Mouse (Mus musculus): ENCODE measurements around the gene Hoxa3. TPM values are rescaled to one million over a fixed set of nuclear protein-coding genes. Genes with fewer than 3 reads are reported as not detected.

Hoxa3 gene
- polyA plus RNA-seq, 1 experiment from 2014 or later = 2.2 TPM

DNA sequence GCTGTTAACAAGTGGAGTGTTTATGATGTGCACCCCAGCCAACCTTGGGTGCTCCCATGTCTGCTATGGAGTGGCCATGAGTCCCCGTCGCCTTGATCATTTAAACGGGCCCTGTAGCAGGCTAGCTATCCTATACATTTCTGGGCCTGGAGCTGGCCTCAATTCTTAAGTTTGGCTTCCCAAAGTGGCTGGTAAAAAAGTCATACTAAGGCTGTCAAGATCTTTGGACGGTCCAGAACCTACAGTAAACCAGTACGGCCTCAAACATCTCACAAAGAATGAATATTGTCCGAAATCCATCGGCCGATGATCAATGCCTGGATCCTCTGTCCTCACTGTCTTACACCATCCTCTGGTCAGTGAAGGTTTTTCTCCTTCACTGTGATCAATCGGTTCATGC is 22.1 kb upstream of the Hoxa3 start:
- no peak overlapping the region for H3K4me2 ChIP-seq
- no peaks in the 10 kb centered on the region for H3K9me3 ChIP-seq (replicated peaks; ENCODE audit: control insufficient read depth, low read length)
- H3K27me3 ChIP-seq (ENCODE audit: control insufficient read depth, insufficient read depth, low read length) = peaks cover 91% of the 10 kb centered on the region
- no peak overlapping the region for H3K9ac ChIP-seq (ENCODE audit: low read depth, low read length)
- 32% methylated on average over 9 of the region's 9 CpGs for WGBS (ENCODE audit: insufficient replicate concordance)
- ATAC-seq (replicated peaks; ENCODE audit: insufficient number of reproducible peaks, low FRiP score, low TSS enrichment) = no peak
- H3K4me3 ChIP-seq (ENCODE audit: low read depth, low read length) = no peak overlapping the region
- 0 out of 2 replicates have a peak, but pooled peaks cover 3% of the 10 kb centered on the region for H3K4me1 ChIP-seq (ENCODE audit: control insufficient read depth, insufficient read depth, low read length)
- no peaks in the 10 kb centered on the region for H3K36me3 ChIP-seq (ENCODE audit: control insufficient read depth, insufficient read depth, low read length)
- no peak overlapping the region for H3K27ac ChIP-seq (ENCODE audit: low read depth, low read length)

DNA sequence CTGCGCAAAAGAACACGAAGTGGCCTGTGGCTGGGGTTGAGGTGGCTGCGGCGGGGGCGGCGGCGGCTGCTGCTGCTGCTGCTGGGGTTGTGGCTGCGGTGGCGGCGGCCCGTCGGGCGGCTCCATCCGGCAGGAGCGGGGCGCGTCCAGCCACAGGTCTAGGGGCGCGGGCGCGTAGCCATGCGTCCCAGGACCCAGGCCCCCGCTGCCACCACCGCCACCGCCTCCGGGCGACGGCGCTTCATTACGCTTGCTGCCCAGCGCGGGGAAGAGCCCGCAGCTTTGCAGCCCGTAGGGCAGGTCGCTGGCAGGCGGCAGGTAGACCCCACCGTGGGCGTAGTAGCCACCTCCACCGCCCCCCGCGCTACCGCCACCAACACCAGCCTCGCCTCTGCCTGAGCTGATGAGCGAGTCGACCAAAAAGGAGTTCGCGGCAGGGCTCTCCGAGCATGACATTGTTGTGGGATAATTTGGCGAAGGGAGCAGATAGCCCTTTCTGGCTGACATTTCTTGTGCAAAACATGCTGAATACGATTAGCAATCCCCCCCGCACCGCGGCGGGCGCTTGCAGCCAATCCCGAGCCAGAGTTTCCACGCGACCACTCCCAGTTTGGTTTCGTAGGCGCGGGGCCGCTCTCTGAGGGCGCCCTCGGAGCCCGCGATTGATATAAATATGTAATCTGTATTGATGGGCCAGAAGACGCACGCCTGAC is 21.4 kb upstream of the Hoxa3 start:
- Histone ChIP-seq H3K9me3 (replicated peaks; ENCODE audit: control insufficient read depth, low read length) (no peaks in the 10 kb centered on the region), H3K4me3 (ENCODE audit: low read depth, low read length) (peak overlapping the region; percentile 10; the same call in 1 of the 2 replicates), H3K9ac (ENCODE audit: low read depth, low read length) (no peak overlapping the region), H3K27ac (ENCODE audit: low read depth, low read length) (no peak overlapping the region), H3K4me1 (ENCODE audit: control insufficient read depth, insufficient read depth, low read length) (0 out of 2 replicates have a peak, but pooled peaks cover 3% of the 10 kb centered on the region), H3K4me2 (peak overlapping the region; percentile 31; the same call in 1 of the 2 replicates), H3K36me3 (ENCODE audit: control insufficient read depth, insufficient read depth, low read length) (no peaks in the 10 kb centered on the region), H3K27me3 (ENCODE audit: control insufficient read depth, insufficient read depth, low read length) (peaks cover 91% of the 10 kb centered on the region)
- no peak for ATAC-seq (replicated peaks; ENCODE audit: insufficient number of reproducible peaks, low FRiP score, low TSS enrichment)
- WGBS (ENCODE audit: insufficient replicate concordance) = 2% methylated on average over 63 of the region's 68 CpGs

DNA sequence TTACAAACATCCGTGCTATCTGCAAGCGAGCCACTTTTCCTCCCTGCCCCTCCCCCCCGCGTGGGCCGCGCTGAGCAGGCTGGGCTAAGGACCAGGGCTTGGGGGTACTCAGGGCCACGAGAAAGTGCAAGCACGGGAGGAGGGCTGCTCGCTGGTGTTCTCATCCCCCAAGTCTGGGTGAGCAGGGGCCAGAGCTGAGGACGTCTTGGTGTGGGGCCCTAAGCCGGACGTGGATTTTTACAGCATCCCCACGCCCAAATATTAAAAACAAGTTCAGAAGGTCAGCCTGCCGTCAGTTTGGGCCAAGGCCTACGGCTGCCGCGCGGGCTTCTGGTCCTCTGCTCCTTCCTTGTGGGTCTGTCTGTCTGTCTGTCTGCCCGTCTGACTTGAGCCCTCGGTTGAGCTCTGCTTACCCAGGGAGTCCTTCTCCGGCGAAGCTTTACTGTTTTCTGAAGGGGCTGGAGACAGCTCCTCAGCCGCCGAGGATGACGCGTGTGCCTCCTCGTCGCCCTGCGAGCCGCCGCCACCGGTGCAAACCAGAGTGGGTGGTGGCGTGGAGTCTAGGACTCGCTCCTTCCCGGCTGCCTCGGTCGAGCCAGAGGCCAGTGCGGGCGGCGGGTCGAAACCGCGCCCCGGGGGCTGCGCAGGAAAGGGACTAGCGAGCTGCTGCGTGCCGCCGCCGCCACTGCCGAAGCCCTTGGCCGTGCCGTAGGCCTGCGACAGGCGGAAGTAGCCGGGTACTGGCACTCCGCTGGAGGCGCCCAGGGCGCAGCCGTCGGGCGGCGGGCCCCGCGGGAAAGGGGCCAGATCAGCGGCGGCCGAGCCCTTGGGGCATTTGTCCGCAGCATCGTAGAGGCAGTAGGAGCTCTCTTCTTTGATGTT is 20.7 kb upstream of the Hoxa3 start:
- H3K4me1 ChIP-seq (ENCODE audit: control insufficient read depth, insufficient read depth, low read length) = 0 out of 2 replicates have a peak, but pooled peaks cover 3% of the 10 kb centered on the region
- H3K9ac ChIP-seq (ENCODE audit: low read depth, low read length) = no peak overlapping the region
- ATAC-seq (replicated peaks; ENCODE audit: insufficient number of reproducible peaks, low FRiP score, low TSS enrichment) = no peak
- H3K4me2 ChIP-seq = peak overlapping the region; percentile 31
- no peaks in the 10 kb centered on the region for H3K36me3 ChIP-seq (ENCODE audit: control insufficient read depth, insufficient read depth, low read length)
- under 1% methylated on average over 64 of the region's 70 CpGs for WGBS (ENCODE audit: insufficient replicate concordance)
- peak overlapping the region; percentile 10; the same call in 1 of the 2 replicates for H3K4me3 ChIP-seq (ENCODE audit: low read depth, low read length)
- H3K9me3 ChIP-seq (replicated peaks; ENCODE audit: control insufficient read depth, low read length) = no peaks in the 10 kb centered on the region
- H3K27ac ChIP-seq (ENCODE audit: low read depth, low read length) = no peak overlapping the region
- peaks cover 93% of the 10 kb centered on the region for H3K27me3 ChIP-seq (ENCODE audit: control insufficient read depth, insufficient read depth, low read length)

DNA sequence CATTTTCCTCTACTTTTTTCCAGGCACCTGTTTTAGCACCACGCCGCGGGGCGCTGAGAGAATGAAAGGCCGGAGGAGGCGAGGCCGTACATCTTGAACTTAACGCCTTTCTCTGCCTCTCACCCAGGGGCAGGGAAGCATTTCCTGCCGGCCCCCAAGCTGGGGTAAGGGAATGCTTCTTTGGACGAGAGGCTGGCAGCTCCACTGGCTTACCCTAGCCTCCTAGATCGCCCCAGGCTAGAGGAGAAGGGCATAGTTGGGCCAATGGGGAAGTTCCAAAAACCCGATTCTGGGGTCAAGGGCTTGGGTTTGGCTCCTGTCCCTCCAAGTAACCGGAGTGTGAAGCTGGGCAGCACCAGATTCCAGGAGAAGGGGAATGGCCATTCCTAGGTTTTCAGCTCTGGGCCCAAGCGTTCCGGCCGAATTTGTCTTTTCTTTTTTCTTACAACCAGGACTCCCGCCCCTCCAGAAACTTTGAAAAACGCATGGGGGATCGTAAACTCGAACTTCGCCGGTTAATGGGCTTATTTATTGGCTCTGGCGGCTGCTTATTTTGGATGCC is 19.9 kb upstream of the Hoxa3 start:
- Histone ChIP-seq H3K36me3 (ENCODE audit: control insufficient read depth, insufficient read depth, low read length) (no peaks in the 10 kb centered on the region), H3K4me2 (no peak overlapping the region), H3K27me3 (ENCODE audit: control insufficient read depth, insufficient read depth, low read length) (peaks cover 96% of the 10 kb centered on the region), H3K9ac (ENCODE audit: low read depth, low read length) (no peak overlapping the region), H3K27ac (ENCODE audit: low read depth, low read length) (no peak overlapping the region), H3K4me1 (ENCODE audit: control insufficient read depth, insufficient read depth, low read length) (0 out of 2 replicates have a peak, but pooled peaks cover 3% of the 10 kb centered on the region), H3K4me3 (ENCODE audit: low read depth, low read length) (no peak overlapping the region), H3K9me3 (replicated peaks; ENCODE audit: control insufficient read depth, low read length) (no peaks in the 10 kb centered on the region)
- WGBS (ENCODE audit: insufficient replicate concordance) = 2% methylated on average over 23 of the region's 23 CpGs
- no peak for ATAC-seq (replicated peaks; ENCODE audit: insufficient number of reproducible peaks, low FRiP score, low TSS enrichment)

DNA sequence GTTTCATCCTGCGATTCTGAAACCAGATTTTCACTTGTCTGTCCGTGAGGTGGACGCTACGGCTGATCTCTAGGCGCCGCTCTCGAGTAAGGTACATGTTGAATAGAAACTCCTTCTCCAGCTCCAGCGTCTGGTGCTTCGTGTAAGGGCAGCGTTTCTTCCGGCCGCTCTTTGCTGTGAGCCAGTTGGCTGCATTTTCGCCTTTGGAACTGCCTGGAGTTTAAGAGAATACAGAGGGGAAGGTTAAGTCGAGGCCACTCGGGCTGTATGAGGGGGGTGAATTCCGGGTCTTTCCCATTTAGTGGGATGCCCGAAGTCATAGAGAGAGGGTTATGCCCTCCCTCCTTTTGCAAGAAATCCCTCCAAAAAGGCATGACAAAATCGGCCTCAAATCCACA is 19.4 kb upstream of the Hoxa3 start:
- H3K4me3 ChIP-seq (ENCODE audit: low read depth, low read length) = no peak overlapping the region
- H3K36me3 ChIP-seq (ENCODE audit: control insufficient read depth, insufficient read depth, low read length) = no peaks in the 10 kb centered on the region
- 1% methylated on average over 18 of the region's 18 CpGs for WGBS (ENCODE audit: insufficient replicate concordance)
- H3K4me1 ChIP-seq (ENCODE audit: control insufficient read depth, insufficient read depth, low read length) = 0 out of 2 replicates have a peak, but pooled peaks cover 3% of the 10 kb centered on the region
- H3K9ac ChIP-seq (ENCODE audit: low read depth, low read length) = no peak overlapping the region
- H3K27ac ChIP-seq (ENCODE audit: low read depth, low read length) = no peak overlapping the region
- peaks cover 95% of the 10 kb centered on the region for H3K27me3 ChIP-seq (ENCODE audit: control insufficient read depth, insufficient read depth, low read length)
- no peak overlapping the region for H3K4me2 ChIP-seq
- no peak for ATAC-seq (replicated peaks; ENCODE audit: insufficient number of reproducible peaks, low FRiP score, low TSS enrichment)
- no peaks in the 10 kb centered on the region for H3K9me3 ChIP-seq (replicated peaks; ENCODE audit: control insufficient read depth, low read length)

DNA sequence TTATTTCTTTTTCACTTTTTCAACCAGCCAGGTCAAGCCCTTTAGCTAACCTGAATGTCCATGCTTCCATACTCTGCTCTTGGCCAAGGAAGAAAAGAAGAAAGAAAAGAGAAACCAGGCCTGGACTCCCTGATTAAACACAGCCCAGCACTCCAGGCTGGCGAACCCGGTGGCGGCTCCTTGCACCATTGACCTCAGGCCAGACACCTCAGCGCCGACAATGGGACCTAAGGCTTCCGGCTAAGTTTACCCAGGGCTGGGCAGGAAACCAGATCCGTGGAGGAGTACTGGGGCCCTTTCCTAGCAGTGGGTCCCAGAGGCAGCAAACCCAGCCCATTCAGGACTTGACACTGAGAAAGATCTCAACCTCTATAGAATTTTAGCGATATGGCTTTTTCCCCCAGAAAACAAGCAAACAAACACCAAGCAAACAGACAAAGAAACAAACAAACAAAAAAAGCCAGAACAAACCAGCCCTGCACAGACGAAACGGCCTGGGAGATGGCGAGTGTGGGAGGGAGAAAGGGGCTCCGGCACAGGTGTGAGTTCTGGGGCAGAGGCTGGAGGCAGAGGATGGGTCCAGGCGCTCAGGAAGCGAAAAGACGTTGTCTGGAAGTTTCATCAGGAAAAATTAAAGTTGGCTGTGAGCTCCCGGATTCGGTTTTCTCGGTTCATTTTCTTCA is 18.9 kb upstream of the Hoxa3 start:
- H3K27me3 ChIP-seq (ENCODE audit: control insufficient read depth, insufficient read depth, low read length) = peaks cover 95% of the 10 kb centered on the region
- H3K36me3 ChIP-seq (ENCODE audit: control insufficient read depth, insufficient read depth, low read length) = no peaks in the 10 kb centered on the region
- H3K4me2 ChIP-seq = no peak overlapping the region
- WGBS (ENCODE audit: insufficient replicate concordance) = 1% methylated on average over 18 of the region's 18 CpGs
- no peak overlapping the region for H3K27ac ChIP-seq (ENCODE audit: low read depth, low read length)
- ATAC-seq (replicated peaks; ENCODE audit: insufficient number of reproducible peaks, low FRiP score, low TSS enrichment) = no peak
- 0 out of 2 replicates have a peak, but pooled peaks cover 3% of the 10 kb centered on the region for H3K4me1 ChIP-seq (ENCODE audit: control insufficient read depth, insufficient read depth, low read length)
- no peaks in the 10 kb centered on the region for H3K9me3 ChIP-seq (replicated peaks; ENCODE audit: control insufficient read depth, low read length)
- no peak overlapping the region for H3K9ac ChIP-seq (ENCODE audit: low read depth, low read length)
- H3K4me3 ChIP-seq (ENCODE audit: low read depth, low read length) = no peak overlapping the region

DNA sequence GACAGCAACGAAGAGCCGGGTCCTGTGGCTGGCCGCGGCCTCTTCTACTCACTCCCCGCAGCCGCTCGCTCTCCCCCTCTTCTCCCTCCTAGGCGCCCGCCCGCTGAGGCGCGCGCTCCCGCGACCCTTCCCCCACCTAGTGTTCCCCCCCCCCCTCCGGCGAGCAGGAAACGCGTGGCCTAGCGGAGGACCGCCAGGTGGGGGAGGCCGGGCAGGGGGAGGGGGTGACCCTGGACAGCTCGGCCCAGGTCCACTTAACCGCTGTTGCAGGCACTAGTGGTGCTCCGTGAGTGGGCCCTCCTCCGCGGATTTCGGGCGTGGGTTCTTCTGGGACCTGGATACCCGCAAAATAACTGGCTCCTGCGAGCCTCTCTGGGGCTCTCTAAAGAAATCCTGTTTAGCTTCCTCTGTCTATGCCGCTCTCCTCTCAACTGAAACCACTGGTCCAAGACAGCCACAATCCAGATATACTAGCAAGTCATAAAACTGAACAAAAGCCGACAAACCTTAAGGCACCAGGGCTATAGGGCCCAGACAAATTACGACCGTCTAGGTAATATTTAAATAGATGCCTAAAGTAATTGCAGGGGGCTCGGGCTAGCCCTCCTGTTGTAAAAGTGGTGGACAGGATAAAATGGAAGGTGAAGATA is 17.5 kb upstream of the Hoxa3 start, which contains the start of gene Hoxa9:
TSS of gene Hoxa9 (minus strand) at position 574 of the 650 bp plus-strand sequence.
- Histone ChIP-seq H3K4me1 (ENCODE audit: control insufficient read depth, insufficient read depth, low read length) (peaks cover 7% of the 10 kb centered on the region; the same call in 1 of the 2 replicates), H3K27ac (ENCODE audit: low read depth, low read length) (no peak within 1 kb of the TSS), H3K4me2 (no peak within 1 kb of the TSS), H3K4me3 (ENCODE audit: low read depth, low read length) (no peak within 1 kb of the TSS), H3K36me3 (ENCODE audit: control insufficient read depth, insufficient read depth, low read length) (no peaks in the 10 kb centered on the region), H3K9me3 (replicated peaks; ENCODE audit: control insufficient read depth, low read length) (no peaks in the 10 kb centered on the region), H3K27me3 (ENCODE audit: control insufficient read depth, insufficient read depth, low read length) (peaks cover 95% of the 10 kb centered on the region), H3K9ac (ENCODE audit: low read depth, low read length) (no peak within 1 kb of the TSS)
- 1% methylated on average over 26 of the region's 36 CpGs for WGBS (ENCODE audit: insufficient replicate concordance)
- peak; percentile 26; the same call in 1 of the 2 replicates for ATAC-seq (replicated peaks; ENCODE audit: insufficient number of reproducible peaks, low FRiP score, low TSS enrichment)
